Mouse (Mus musculus) right cerebral cortex, postnatal 36 days (tissue): Measurements from ENCODE around the gene Tacr1.
A peak's percentile ranks its signal among the peaks of the same experiment; 100 is the strongest.
"Not testable (repeated sequence)": the region's sequence is repeated elsewhere in the genome, so short reads cannot be mapped to it uniquely, and the experiment has no call there.

Source experiments
- DNase-seq, 2 experiments: peaks; one replicate each; pipeline ENCODE4 v3.0.0; 2022; ENCODE audit warnings: low spot score in 2 of 2, mixed read lengths in 1 of 2

Tacr1 gene

GRCm38 (mm10) chr6:82401595-82402451, at the start of gene Tacr1:
Gene Tacr1, plus strand, starts transcription at chr6:82402334.
- peak; percentile 36 to 39 for DNase-seq

- no peak for DNase-seq
Observed at GRCm38 (mm10) chr6:82376144-82376543, 26.0 kb upstream of the Tacr1 start.

GRCm38 (mm10) chr6:82383556-82383955, 18.6 kb upstream of the Tacr1 start:
- DNase-seq, result no peak

- DNase-seq, result peak in 1 of 2 experiments; percentile 11
Observed at GRCm38 (mm10) chr6:82402501-82403495, 664 bp downstream of the Tacr1 start.

GRCm38 (mm10) chr6:82418367-82418766, 16.2 kb downstream of the Tacr1 start:
- no peak for DNase-seq

GRCm38 (mm10) chr6:82420222-82420621, 18.1 kb downstream of the Tacr1 start:
- DNase-seq, result no peak

- DNase-seq, result no peak
Observed at GRCm38 (mm10) chr6:82428890-82429289, 26.8 kb downstream of the Tacr1 start.

GRCm38 (mm10) chr6:82429766-82430165, 27.6 kb downstream of the Tacr1 start:
- no peak for DNase-seq

GRCm38 (mm10) chr6:82437174-82437573, 35.0 kb downstream of the Tacr1 start:
- peak in 1 of 2 experiments; percentile 24 for DNase-seq

GRCm38 (mm10) chr6:82452206-82453095, 50.3 kb downstream of the Tacr1 start:
- DNase-seq, result not testable (repeated sequence)

GRCm38 (mm10) chr6:82455245-82455644, 53.1 kb downstream of the Tacr1 start:
- DNase-seq, result no peak

GRCm38 (mm10) chr6:82457163-82457763, 55.1 kb downstream of the Tacr1 start:
- DNase-seq, result no peak

GRCm38 (mm10) chr6:82458762-82459389, 56.7 kb downstream of the Tacr1 start:
- no peak for DNase-seq

- DNase-seq, result no peak
Observed at GRCm38 (mm10) chr6:82463171-82463570, 61.0 kb downstream of the Tacr1 start.

- DNase-seq, result no peak
Observed at GRCm38 (mm10) chr6:82474477-82474876, 72.3 kb downstream of the Tacr1 start.

GRCm38 (mm10) chr6:82483842-82484241, 81.7 kb downstream of the Tacr1 start:
- DNase-seq, result peak in 1 of 2 experiments; percentile 26

- peak in 1 of 2 experiments; percentile 7 for DNase-seq
Observed at GRCm38 (mm10) chr6:82494481-82494880, 92.3 kb downstream of the Tacr1 start.

GRCm38 (mm10) chr6:82510843-82511416, 108.8 kb downstream of the Tacr1 start:
- no peak for DNase-seq

- DNase-seq, result no peak
Observed at GRCm38 (mm10) chr6:82519626-82520025, 117.5 kb downstream of the Tacr1 start.

GRCm38 (mm10) chr6:82522567-82522966, 120.4 kb downstream of the Tacr1 start:
- no peak for DNase-seq
